10 mouse cellular contexts compared by ENCODE assay signal in genomic region chr1:128560452-128561324, GRCm38 (mm10). TPM values are rescaled to one million over a fixed set of nuclear protein-coding genes. Genes with fewer than 3 reads are reported as not detected.
A peak's percentile ranks its signal among the peaks of the same experiment; 100 is the strongest.
DNase-seq lines count a peak whose midpoint lies in the region; ATAC-seq and TF ChIP-seq lines count a peak whose summit lies in the region.
"Had no signal": no experiment of that assay in that cellular context is flagged by ENCODE, and none has a peak within 500 bp of the region (broad histone marks: within the 10 kb centered on the region; RNA-seq: fewer than 3 reads in every experiment).

No protein-coding gene starts in this region.

- no peaks in the 10 kb centered on the region for H3K27me3 ChIP-seq in hindbrain, postnatal 0 days (ENCODE audit: insufficient read depth, low read length)
- no peaks in the 10 kb centered on the region for H3K27me3 ChIP-seq in hindbrain, embryonic 13.5 days
- H3K27me3 ChIP-seq in forebrain, embryonic 16.5 days (replicated peaks; ENCODE audit: control insufficient read depth, insufficient read depth, low read length), result no peaks in the 10 kb centered on the region
- H3K27me3 ChIP-seq in liver, embryonic 14.5 days (ENCODE audit: control insufficient read depth, insufficient read depth, low read length), result no peaks in the 10 kb centered on the region
- no peaks in the 10 kb centered on the region for H3K27me3 ChIP-seq in stomach, embryonic 14.5 days (ENCODE audit: control insufficient read depth, insufficient read depth, low read length)
- H3K27me3 ChIP-seq: limb, embryonic 15.5 days had no signal

- DNase-seq in hindbrain, postnatal 0 days (ENCODE audit: low spot score), result no peak
- peak; percentile 12 to 43 (median 14) for DNase-seq in liver, embryonic 14.5 days (ENCODE audit: low read depth in 3 of 3, low spot score in 3 of 3)
- DNase-seq in left cerebral cortex, adult 18-20 months (ENCODE audit: low spot score in 2 of 2), result no peak
- DNase-seq in thymus, postnatal 25 days, result no peak
- DNase-seq: kidney, adult 2 months had no signal

- no peaks in the 10 kb centered on the region for H3K9me3 ChIP-seq in hindbrain, postnatal 0 days (ENCODE audit: low read length)
- no peaks in the 10 kb centered on the region for H3K9me3 ChIP-seq in hindbrain, embryonic 13.5 days
- no peaks in the 10 kb centered on the region for H3K9me3 ChIP-seq in forebrain, embryonic 16.5 days (ENCODE audit: control insufficient read depth, low read length)
- no peaks in the 10 kb centered on the region for H3K9me3 ChIP-seq in liver, embryonic 14.5 days (ENCODE audit: control insufficient read depth, low read length)
- H3K9me3 ChIP-seq in stomach, embryonic 14.5 days (ENCODE audit: control insufficient read depth, low read depth, low read length), result no peaks in the 10 kb centered on the region
- H3K9me3 ChIP-seq: limb, embryonic 15.5 days had no signal

- 46% methylated on average over 14 of the region's 14 CpGs for WGBS in hindbrain, postnatal 0 days
- WGBS in hindbrain, embryonic 13.5 days, result 74% methylated on average over 14 of the region's 14 CpGs
- WGBS in forebrain, embryonic 16.5 days, result 67% methylated on average over 14 of the region's 14 CpGs
- WGBS in liver, embryonic 14.5 days (ENCODE audit: insufficient replicate concordance), result 28% methylated on average over 14 of the region's 14 CpGs
- 60% methylated on average over 14 of the region's 14 CpGs for WGBS in stomach, embryonic 14.5 days

- H3K4me1 ChIP-seq in hindbrain, postnatal 0 days (ENCODE audit: insufficient read depth, low read length), result peaks cover 5% of the 10 kb centered on the region; the same call in 1 of the 2 replicates
- peaks cover 10% of the 10 kb centered on the region; the same call in 1 of the 2 replicates for H3K4me1 ChIP-seq in hindbrain, embryonic 13.5 days (replicated peaks)
- peaks cover 11% of the 10 kb centered on the region for H3K4me1 ChIP-seq in forebrain, embryonic 16.5 days (replicated peaks; ENCODE audit: control insufficient read depth, insufficient read depth, low read length)
- H3K4me1 ChIP-seq in liver, embryonic 14.5 days (replicated peaks; ENCODE audit: control insufficient read depth in 2 of 2, insufficient read depth in 2 of 2, low read length in 1 of 2), result peaks cover 8 to 21% of the 10 kb centered on the region in 2 experiments
- H3K4me1 ChIP-seq in stomach, embryonic 14.5 days (ENCODE audit: control insufficient read depth, insufficient read depth, low read length), result no peaks in the 10 kb centered on the region

- H3K36me3 ChIP-seq in hindbrain, postnatal 0 days (ENCODE audit: insufficient read depth, low read length), result no peaks in the 10 kb centered on the region
- H3K36me3 ChIP-seq in hindbrain, embryonic 13.5 days, result no peaks in the 10 kb centered on the region
- H3K36me3 ChIP-seq in forebrain, embryonic 16.5 days (ENCODE audit: control insufficient read depth, insufficient read depth), result no peaks in the 10 kb centered on the region
- no peaks in the 10 kb centered on the region for H3K36me3 ChIP-seq in liver, embryonic 14.5 days (replicated peaks; ENCODE audit: control insufficient read depth, insufficient read depth, low read depth)
- H3K36me3 ChIP-seq in stomach, embryonic 14.5 days (ENCODE audit: control insufficient read depth, insufficient read depth, low read length), result no peaks in the 10 kb centered on the region
- H3K36me3 ChIP-seq: limb, embryonic 15.5 days had no signal

- peak; percentile 66 for ATAC-seq in hindbrain, postnatal 0 days
- no peak for ATAC-seq in hindbrain, embryonic 13.5 days (ENCODE audit: low FRiP score)
- ATAC-seq in forebrain, embryonic 16.5 days, result peak; percentile 29; the same call in 1 of the 2 replicates
- ATAC-seq in liver, embryonic 14.5 days (ENCODE audit: insufficient read depth), result peak; percentile 98
- peak; percentile 53; the same call in 1 of the 2 replicates for ATAC-seq in stomach, embryonic 14.5 days (ENCODE audit: insufficient number of reproducible peaks, insufficient read depth, low FRiP score, low read depth)

- TF ChIP-seq CTCF in hindbrain, postnatal 0 days (IDR thresholded peaks at IDR 0.05; ENCODE audit: low read depth), result no peak
- TF ChIP-seq CTCF in liver, embryonic 14.5 days (IDR thresholded peaks at IDR 0.05; ENCODE audit: low read depth), result no peak

- H3K4me3 ChIP-seq in hindbrain, postnatal 0 days (ENCODE audit: low read length), result no peak overlapping the region
- no peak overlapping the region for H3K4me3 ChIP-seq in hindbrain, embryonic 13.5 days
- H3K4me3 ChIP-seq in forebrain, embryonic 16.5 days (replicated peaks; ENCODE audit: low read length), result no peak overlapping the region
- H3K4me3 ChIP-seq in liver, embryonic 14.5 days (ENCODE audit: insufficient read depth in 1 of 2, low read depth in 2 of 2, low read length in 2 of 2), result peak overlapping the region in 1 of 2 experiments; percentile 32; a peak in 1 of 4 replicates
- H3K4me3 ChIP-seq in stomach, embryonic 14.5 days (ENCODE audit: low read depth, low read length), result no peak overlapping the region
- H3K4me3 ChIP-seq: limb, embryonic 15.5 days had no signal

- peak overlapping the region; percentile 37; the same call in 1 of the 2 replicates for H3K27ac ChIP-seq in hindbrain, postnatal 0 days
- H3K27ac ChIP-seq in hindbrain, embryonic 13.5 days, result no peak overlapping the region
- no peak overlapping the region for H3K27ac ChIP-seq in forebrain, embryonic 16.5 days (ENCODE audit: low read length)
- H3K27ac ChIP-seq in liver, embryonic 14.5 days, result peak overlapping the region; percentile 63
- no peak overlapping the region for H3K27ac ChIP-seq in stomach, embryonic 14.5 days (ENCODE audit: low read length)
- H3K27ac ChIP-seq: limb, embryonic 15.5 days had no signal

- no peak overlapping the region for H3K4me2 ChIP-seq in hindbrain, postnatal 0 days (ENCODE audit: low read depth, low read length)
- H3K4me2 ChIP-seq in hindbrain, embryonic 13.5 days, result no peak overlapping the region
- H3K4me2 ChIP-seq in forebrain, embryonic 16.5 days (ENCODE audit: low read length), result no peak overlapping the region
- peak overlapping the region; percentile 52 for H3K4me2 ChIP-seq in liver, embryonic 14.5 days (ENCODE audit: low read depth)
- H3K4me2 ChIP-seq in stomach, embryonic 14.5 days (replicated peaks; ENCODE audit: low read depth, low read length), result no peak overlapping the region
- H3K4me2 ChIP-seq: limb, embryonic 15.5 days; midbrain, embryonic 11.5 days had no signal

- 0 out of 2 replicates have a peak, but pooled peaks have one; percentile 16 for TF ChIP-seq EP300 in liver, embryonic 14.5 days (IDR thresholded peaks at IDR 0.05; ENCODE audit: low read depth)

- no peak overlapping the region for H3K9ac ChIP-seq in hindbrain, postnatal 0 days (replicated peaks; ENCODE audit: low read length)
- H3K9ac ChIP-seq in hindbrain, embryonic 13.5 days, result no peak overlapping the region
- no peak overlapping the region for H3K9ac ChIP-seq in forebrain, embryonic 16.5 days (replicated peaks; ENCODE audit: low read depth, low read length)
- H3K9ac ChIP-seq in liver, embryonic 14.5 days (replicated peaks), result no peak overlapping the region
- no peak overlapping the region for H3K9ac ChIP-seq in stomach, embryonic 14.5 days (replicated peaks; ENCODE audit: low read depth, low read length)
- H3K9ac ChIP-seq: limb, embryonic 15.5 days had no signal

RNA-seq across cellular contexts. Expression of gene Cxcr4, which starts 31.4 kb away (rescaled TPM):
- total RNA-seq in hindbrain, postnatal 0 days (2014; rRNA removed), result 76.1 and 95.8 TPM in 2 replicates
- polyA plus RNA-seq in hindbrain, postnatal 0 days (2015; fragmentation: Nextera tagmentation; extraction: Ambion mirVana), result 5.1 and 5.2 TPM in 2 replicates
- 15.4 and 15.5 TPM in 2 replicates for polyA plus RNA-seq in hindbrain, embryonic 13.5 days (2015; fragmentation: Nextera tagmentation; extraction: Ambion mirVana)
- 11.3 and 14.4 TPM in 2 replicates for polyA plus RNA-seq in forebrain, embryonic 16.5 days (2015; fragmentation: Nextera tagmentation; extraction: Ambion mirVana)
- polyA plus RNA-seq in liver, embryonic 14.5 days (2012; rRNA removed), result 9.1 and 9.3 TPM in 2 replicates
- polyA plus RNA-seq in liver, embryonic 14.5 days (2014; fragmentation: Nextera tagmentation; extraction: Ambion mirVana), result 1.8 and 2.4 TPM in 2 replicates
- 12.8 and 14.1 TPM in 2 replicates for polyA plus RNA-seq in stomach, embryonic 14.5 days (2014; fragmentation: Nextera tagmentation; extraction: Ambion mirVana)
- total RNA-seq in left cerebral cortex, adult 18-20 months (2021), result 1 to 10 TPM; 1.5 to 1.7 TPM

Comparison
In these comparisons a context has a peak if more than half of its experiments do, and no peak if none do; other contexts are left out.
1. H3K27ac ChIP-seq: peak in hindbrain, postnatal 0 days (single experiment) and liver, embryonic 14.5 days (single experiment); none in hindbrain, embryonic 13.5 days (single experiment), forebrain, embryonic 16.5 days (single experiment) and stomach, embryonic 14.5 days (single experiment).
2. DNase-seq: peak in liver, embryonic 14.5 days (3 of 3); none in hindbrain, postnatal 0 days (single experiment), left cerebral cortex, adult 18-20 months (0 of 2) and thymus, postnatal 25 days (single experiment).